8 mouse cellular contexts compared by ENCODE assay signal in genomic region chr17:6108175-6108574, GRCm38 (mm10). TPM values are rescaled to one million over a fixed set of nuclear protein-coding genes. Genes with fewer than 3 reads are reported as not detected.
A peak's percentile ranks its signal among the peaks of the same experiment; 100 is the strongest.
DNase-seq lines count a peak whose midpoint lies in the region; ATAC-seq lines count a peak whose summit lies in the region.

No protein-coding gene starts in this region.

- no peaks in the 10 kb centered on the region for H3K9me3 ChIP-seq in embryonic facial prominence, embryonic 11.5 days (replicated peaks; ENCODE audit: control insufficient read depth, low read length)
- H3K9me3 ChIP-seq in hindbrain, embryonic 10.5 days = no peaks in the 10 kb centered on the region

- H3K36me3 ChIP-seq in embryonic facial prominence, embryonic 11.5 days (replicated peaks; ENCODE audit: control insufficient read depth, insufficient read depth, low read depth, low read length) = no peaks in the 10 kb centered on the region; the same call in 1 of the 2 replicates
- H3K36me3 ChIP-seq in hindbrain, embryonic 10.5 days = peaks cover 35% of the 10 kb centered on the region
- H3K36me3 ChIP-seq in macrophage (ENCODE audit: inconsistent target) = no peaks in the 10 kb centered on the region

- peak overlapping the region; percentile 96 for H3K9ac ChIP-seq in embryonic facial prominence, embryonic 11.5 days (replicated peaks; ENCODE audit: low read length)

- H3K4me1 ChIP-seq in embryonic facial prominence, embryonic 11.5 days (ENCODE audit: control insufficient read depth, insufficient read depth, low read length) = 0 out of 2 replicates have a peak, but pooled peaks cover 4% of the 10 kb centered on the region
- H3K4me1 ChIP-seq in hindbrain, embryonic 10.5 days (replicated peaks) = peaks cover 21% of the 10 kb centered on the region

- ATAC-seq in cerebellum, adult (ENCODE audit: insufficient number of reproducible peaks, low FRiP score, low TSS enrichment) = no peak
- no peak for ATAC-seq in embryonic facial prominence, embryonic 11.5 days (replicated peaks; ENCODE audit: insufficient number of reproducible peaks, low FRiP score, low TSS enrichment, low read depth)

- WGBS in embryonic facial prominence, embryonic 11.5 days = 64% methylated on average over 7 of the region's 7 CpGs
- 63% methylated on average over 7 of the region's 7 CpGs for WGBS in hindbrain, embryonic 10.5 days
- 88% methylated on average over 7 of the region's 7 CpGs for WGBS in macrophage (ENCODE audit: missing documents)

- peak overlapping the region; percentile 90 for H3K4me3 ChIP-seq in embryonic facial prominence, embryonic 11.5 days (ENCODE audit: low read depth, low read length)
- H3K4me3 ChIP-seq in hindbrain, embryonic 10.5 days = peak overlapping the region; percentile 85
- peak overlapping the region; percentile 61; the same call in 1 of the 2 replicates for H3K4me3 ChIP-seq in macrophage (ENCODE audit: inconsistent target)

- peak; percentile 44 for DNase-seq in cerebellum, adult 9-11 months
- DNase-seq in embryonic facial prominence, embryonic 11.5 days (ENCODE audit: low spot score) = no peak
- DNase-seq in hindbrain, embryonic 10.5 days (ENCODE audit: low spot score) = no peak
- DNase-seq in spleen, postnatal 36 days (ENCODE audit: low spot score in 2 of 2) = no peak
- DNase-seq in ovary, postnatal 10 days (ENCODE audit: low spot score) = no peak
- no peak for DNase-seq in ovary, postnatal 36 days (ENCODE audit: low spot score)

- no peaks in the 10 kb centered on the region for H3K27me3 ChIP-seq in embryonic facial prominence, embryonic 11.5 days (ENCODE audit: control insufficient read depth, insufficient read depth, low read length)
- H3K27me3 ChIP-seq in hindbrain, embryonic 10.5 days (ENCODE audit: insufficient read depth, poor library complexity, severe bottlenecking) = peaks cover 12% of the 10 kb centered on the region; the same call in 1 of the 2 replicates

- H3K79me2 ChIP-seq in macrophage (ENCODE audit: inconsistent target) = peaks cover 62% of the 10 kb centered on the region

- peak overlapping the region; percentile 74 for H3K4me2 ChIP-seq in embryonic facial prominence, embryonic 11.5 days (ENCODE audit: low read depth, low read length)

- no peak overlapping the region; the same call in 1 of the 2 replicates for H3K27ac ChIP-seq in embryonic facial prominence, embryonic 11.5 days (replicated peaks; ENCODE audit: low read depth, low read length)
- peak overlapping the region; percentile 99; the same call in 1 of the 2 replicates for H3K27ac ChIP-seq in hindbrain, embryonic 10.5 days
- no peak overlapping the region for H3K27ac ChIP-seq in macrophage

RNA-seq across cellular contexts. Expression of gene Tulp4, which starts 1.9 kb away (rescaled TPM):
- 86.2 and 92.3 TPM in 2 replicates for polyA plus RNA-seq in embryonic facial prominence, embryonic 11.5 days (2014; fragmentation: Nextera tagmentation; extraction: Ambion mirVana)
- 133 and 134 TPM in 2 replicates for polyA plus RNA-seq in hindbrain, embryonic 10.5 days (2016; fragmentation: Nextera tagmentation; extraction: Ambion mirVana)
- total RNA-seq in macrophage (2018; cell fraction: chromatin; rRNA removed) = 100 to 1,000 TPM; 163 to 320 (median 235) TPM
- 10 to 100 TPM; 52.4 to 91.7 (median 73.0) TPM for total RNA-seq in macrophage (2018; cell fraction: cytosol; rRNA removed)
- total RNA-seq in macrophage (2018; cell fraction: nucleus; rRNA removed) = 100 to 1,000 TPM; 112 to 259 (median 158) TPM
- polyA plus RNA-seq in macrophage (2018) = 31.1 to 65.5 TPM (median 44.2 TPM) in 3 replicates

RNA-seq across cellular contexts. Expression of gene Gtf2h5, which starts 28.6 kb away (rescaled TPM):
- polyA plus RNA-seq in embryonic facial prominence, embryonic 11.5 days (2014; fragmentation: Nextera tagmentation; extraction: Ambion mirVana) = 170 and 180 TPM in 2 replicates
- 166 and 169 TPM in 2 replicates for polyA plus RNA-seq in hindbrain, embryonic 10.5 days (2016; fragmentation: Nextera tagmentation; extraction: Ambion mirVana)
- total RNA-seq in macrophage (2018; cell fraction: chromatin; rRNA removed) = 10 to 100 TPM in 16 of 26 experiments, 1 to 10 TPM in 10; 3.1 to 25.4 (median 10.4) TPM
- 10 to 100 TPM; 38.6 to 63.9 (median 51.7) TPM for total RNA-seq in macrophage (2018; cell fraction: cytosol; rRNA removed)
- total RNA-seq in macrophage (2018; cell fraction: nucleus; rRNA removed) = 10 to 100 TPM in 23 of 26 experiments, 1 to 10 TPM in 3; 5.7 to 46.1 (median 17.8) TPM
- 32.2 to 52.2 TPM (median 36.2 TPM) in 3 replicates for polyA plus RNA-seq in macrophage (2018)

RNA-seq across cellular contexts. Expression of gene Serac1, which starts 28.6 kb away (rescaled TPM):
- 6.2 and 7.2 TPM in 2 replicates for polyA plus RNA-seq in embryonic facial prominence, embryonic 11.5 days (2014; fragmentation: Nextera tagmentation; extraction: Ambion mirVana)
- polyA plus RNA-seq in hindbrain, embryonic 10.5 days (2016; fragmentation: Nextera tagmentation; extraction: Ambion mirVana) = 6.7 and 7.2 TPM in 2 replicates
- total RNA-seq in macrophage (2018; cell fraction: chromatin; rRNA removed) = 10 to 100 TPM; 11.4 to 62.4 (median 30.8) TPM
- 1 to 10 TPM; 1.8 to 8.1 (median 3.4) TPM for total RNA-seq in macrophage (2018; cell fraction: cytosol; rRNA removed)
- total RNA-seq in macrophage (2018; cell fraction: nucleus; rRNA removed) = 10 to 100 TPM in 21 of 26 experiments, 1 to 10 TPM in 5; 7.3 to 48.5 (median 17.4) TPM
- polyA plus RNA-seq in macrophage (2018) = 3.6 to 5.3 TPM (median 3.6 TPM) in 3 replicates
